Mouse (Mus musculus) C2C12 (cell line): Measurements from ENCODE around the gene Cmtr1. TPM values are rescaled to one million over a fixed set of nuclear protein-coding genes. Genes with fewer than 3 reads are reported as not detected.

Source experiments
- H3K27me3 ChIP-seq: one replicate; pipeline ENCODE4 v1.6.1; 2011; ENCODE audit not compliant: control insufficient read depth, insufficient read depth, insufficient read length
- H3K36me3 ChIP-seq: one replicate; pipeline ENCODE4 v1.6.1; 2011; ENCODE audit not compliant: control insufficient read depth, insufficient read depth
- H3K4me3 ChIP-seq: one replicate; pipeline ENCODE4 v1.5.1; 2011; ENCODE audit warnings: mild to moderate bottlenecking, control low read depth; ENCODE audit not compliant: poor library complexity, insufficient read depth, severe bottlenecking
- H3K79me2 ChIP-seq: one replicate; pipeline ENCODE4 v1.6.1; 2011; ENCODE audit not compliant: control insufficient read depth, insufficient read depth
- H3K79me3 ChIP-seq: one replicate; pipeline ENCODE4 v1.6.1; 2011; ENCODE audit warnings: low read depth, control low read depth
- H3ac ChIP-seq: one replicate; pipeline ENCODE3; 2011; ENCODE audit warnings: low read depth; ENCODE audit not compliant: control insufficient read depth, insufficient read length
- CEBPB ChIP-seq: IDR thresholded peaks from one replicate; pipeline ENCODE4 v1.6.1; 2011; ENCODE audit warnings: low read depth, mild to moderate bottlenecking, control low read depth, moderate library complexity
- CTCF ChIP-seq: IDR thresholded peaks from one replicate; pipeline ENCODE4 v1.5.1; 2011; ENCODE audit not compliant: control insufficient read depth, insufficient read depth, insufficient read length
- FOSL1 ChIP-seq: IDR thresholded peaks from one replicate; pipeline ENCODE4 v1.8.0; 2011; ENCODE audit warnings: mild to moderate bottlenecking, low read length; ENCODE audit not compliant: poor library complexity, insufficient read depth, severe bottlenecking
- MAX ChIP-seq: IDR thresholded peaks from one replicate; pipeline ENCODE4 v1.6.1; 2011; ENCODE audit warnings: mild to moderate bottlenecking, control low read depth
- MYOD1 ChIP-seq: IDR thresholded peaks from one replicate; pipeline ENCODE4 v1.6.1; 2011; ENCODE audit warnings: low read depth; ENCODE audit not compliant: control insufficient read depth, insufficient read length
- MYOG ChIP-seq: IDR thresholded peaks from one replicate; pipeline ENCODE4 v1.6.1; 2011; ENCODE audit not compliant: control insufficient read depth, insufficient read length; ENCODE audit errors: extremely low read depth
- USF1 ChIP-seq: IDR thresholded peaks from one replicate; pipeline ENCODE4 v1.6.1; 2011; ENCODE audit warnings: low read depth, mild to moderate bottlenecking, control low read depth, moderate library complexity
- polyA plus RNA-seq: library from polyadenylated mRNA; unstranded; fragments of >200 nt; fragmentation: generic; extraction: Trizol; gene quantifications from one replicate; pipeline ENCODE4 v1.2.1, GENCODE M21; 2012; ENCODE audit warnings: missing spikeins

The Cmtr1 gene
- polyA plus RNA-seq, 1 experiment = 33.4 TPM

- TF ChIP-seq CTCF (no peak), USF1 (no peak), MYOD1 (no peak)
These were observed 2.1 kb upstream of the Cmtr1 start for GRCm38 (mm10) chr17:29658249-29658648.

DNA sequence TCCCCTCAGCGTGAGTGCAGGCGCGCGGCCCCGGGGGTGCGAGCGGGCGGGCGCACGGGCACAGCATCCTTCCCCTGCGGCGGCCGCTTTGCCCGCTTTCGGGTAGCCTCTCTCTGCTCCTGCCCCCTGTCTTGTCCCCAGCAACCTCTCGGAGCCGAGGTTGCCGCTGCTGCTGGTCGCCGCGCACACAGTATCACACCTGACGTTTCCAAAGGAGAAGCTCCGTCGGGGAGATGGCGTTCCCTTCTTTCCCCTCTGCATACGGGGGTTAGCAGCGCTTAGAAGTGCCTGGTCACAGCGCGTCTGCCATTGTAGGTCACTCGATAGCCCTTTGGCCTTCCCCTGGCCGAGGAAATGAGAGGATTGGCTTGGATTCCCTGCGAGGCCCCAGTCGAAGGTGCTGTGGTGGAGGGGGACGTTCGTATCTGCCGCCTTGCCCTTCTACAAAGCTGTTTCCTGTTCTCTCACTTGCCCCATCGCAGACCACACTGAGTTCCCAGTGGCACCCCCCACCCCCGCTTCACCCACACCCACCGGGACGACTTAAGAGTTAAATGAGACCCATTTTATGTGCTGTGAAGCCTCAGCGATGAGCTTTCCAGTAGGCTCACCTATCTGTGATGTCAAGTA is 482 bp downstream of the Cmtr1 start:
- peak overlapping the region; percentile 86 for H3K4me3 ChIP-seq
- H3K79me3 ChIP-seq = peaks cover 13% of the 10 kb centered on the region
- no peaks in the 10 kb centered on the region for H3K27me3 ChIP-seq
- no peak for TF ChIP-seq USF1
- no peak for TF ChIP-seq MYOG
- no peak for TF ChIP-seq MAX
- TF ChIP-seq FOSL1 = no peak
- no peak for TF ChIP-seq CTCF
- TF ChIP-seq MYOD1 = no peak
- no peak for TF ChIP-seq CEBPB
- H3ac ChIP-seq = peak overlapping the region; percentile 76
- H3K79me2 ChIP-seq = peaks cover 45% of the 10 kb centered on the region
- peaks cover 23% of the 10 kb centered on the region for H3K36me3 ChIP-seq

More at GRCm38 (mm10) chr17:29658249-29658648, 2.1 kb upstream of the Cmtr1 start:
- Histone ChIP-seq H3K4me3 (no peak overlapping the region), H3K79me3 (peaks cover 13% of the 10 kb centered on the region), H3K36me3 (peaks cover 3% of the 10 kb centered on the region), H3K79me2 (peaks cover 27% of the 10 kb centered on the region), H3K27me3 (no peaks in the 10 kb centered on the region), H3ac (no peak overlapping the region)

DNA sequence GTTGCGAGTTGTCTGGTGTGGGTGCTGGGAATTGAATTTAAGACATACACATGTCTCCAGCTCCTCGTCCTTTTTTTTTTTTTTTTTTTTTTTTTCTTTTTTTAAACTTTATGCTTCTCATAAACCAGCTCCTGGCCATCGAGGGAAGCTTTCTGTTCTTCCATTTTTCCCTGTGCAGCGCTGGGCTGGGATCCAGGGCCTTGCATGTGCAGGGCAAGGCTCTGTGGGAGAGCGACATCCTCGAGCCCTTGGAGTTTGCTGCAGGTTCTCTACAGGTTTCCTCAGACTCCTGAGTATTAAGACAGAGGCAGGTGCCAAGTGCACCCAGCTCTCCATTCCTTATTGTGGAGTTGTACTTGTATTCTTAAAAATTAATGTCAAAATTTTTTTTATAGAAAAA is 1.8 kb downstream of the Cmtr1 start:
- no peak for TF ChIP-seq CEBPB
- TF ChIP-seq CTCF = no peak
- no peak for TF ChIP-seq MYOD1
- TF ChIP-seq USF1 = no peak
- TF ChIP-seq FOSL1 = no peak
- no peak for TF ChIP-seq MYOG
- no peak for TF ChIP-seq MAX
- Histone ChIP-seq H3K36me3 (peaks cover 35% of the 10 kb centered on the region), H3K79me2 (peaks cover 51% of the 10 kb centered on the region), H3ac (no peak overlapping the region), H3K79me3 (peaks cover 18% of the 10 kb centered on the region), H3K4me3 (no peak overlapping the region), H3K27me3 (no peaks in the 10 kb centered on the region)

DNA sequence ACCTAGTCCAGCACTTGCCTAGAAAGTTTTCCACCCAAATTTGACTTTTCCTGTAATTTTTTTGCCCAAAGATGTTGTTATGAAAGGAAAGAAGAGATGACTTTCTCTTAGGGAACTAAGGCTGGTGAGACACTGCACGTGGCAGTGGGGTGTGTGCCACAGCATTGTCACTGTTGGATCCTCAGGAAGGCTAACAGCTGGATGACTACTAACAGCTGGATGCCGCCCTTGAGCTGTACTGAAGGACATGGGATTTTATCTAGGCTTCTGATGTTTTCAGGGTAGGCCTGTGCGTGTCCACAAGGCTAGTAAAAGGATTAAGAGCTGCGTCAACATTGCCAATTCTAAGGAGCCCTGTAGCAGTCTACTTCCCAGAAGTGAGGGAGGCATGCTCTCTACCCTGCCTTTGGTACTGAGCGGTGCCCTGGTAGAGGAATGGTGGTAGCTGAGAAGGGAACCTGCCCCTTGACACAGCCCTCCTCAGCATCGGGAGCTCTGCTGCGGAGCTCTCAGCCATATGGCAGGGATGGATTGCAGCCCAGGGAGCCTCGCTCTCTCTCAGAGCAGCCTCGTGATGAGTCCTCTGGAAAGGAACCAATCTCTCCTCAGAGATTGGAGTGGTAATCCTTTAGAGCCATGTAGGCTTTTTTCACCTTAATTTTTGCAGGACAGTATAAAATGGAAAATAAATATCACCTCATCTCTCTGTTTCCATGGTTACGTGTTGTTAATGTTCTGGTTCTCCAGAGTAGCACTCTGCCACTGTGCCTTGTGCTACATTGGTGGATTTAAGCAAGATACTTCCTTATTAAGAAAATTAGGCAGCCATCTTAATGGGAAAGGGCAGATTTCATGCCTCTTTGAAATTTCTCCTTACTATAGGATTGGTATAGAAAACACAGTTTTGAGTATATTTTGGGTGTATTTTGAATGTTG is 7.9 kb downstream of the Cmtr1 start:
- H3K4me3 ChIP-seq = no peak overlapping the region
- H3ac ChIP-seq = no peak overlapping the region
- TF ChIP-seq CEBPB (no peak), USF1 (no peak), MAX (no peak), FOSL1 (no peak), CTCF (no peak)
- peaks cover 18% of the 10 kb centered on the region for H3K79me3 ChIP-seq
- peaks cover 62% of the 10 kb centered on the region for H3K79me2 ChIP-seq
- H3K27me3 ChIP-seq = no peaks in the 10 kb centered on the region
- H3K36me3 ChIP-seq = peaks cover 50% of the 10 kb centered on the region

- no peak overlapping the region for H3ac ChIP-seq
- TF ChIP-seq MYOD1 = no peak
- TF ChIP-seq USF1 = no peak
- no peak for TF ChIP-seq CEBPB
- TF ChIP-seq MAX = no peak
- no peak for TF ChIP-seq CTCF
- TF ChIP-seq MYOG = no peak
- no peak for TF ChIP-seq FOSL1
- peaks cover 56% of the 10 kb centered on the region for H3K79me2 ChIP-seq
- H3K79me3 ChIP-seq = peaks cover 18% of the 10 kb centered on the region
- H3K36me3 ChIP-seq = peaks cover 47% of the 10 kb centered on the region
- H3K27me3 ChIP-seq = no peaks in the 10 kb centered on the region
- no peak overlapping the region for H3K4me3 ChIP-seq
These were observed 8.6 kb downstream of the Cmtr1 start for GRCm38 (mm10) chr17:29669030-29669429.

GRCm38 (mm10) chr17:29669936-29670335 is 9.5 kb downstream of the Cmtr1 start:
- Histone ChIP-seq H3K4me3 (no peak overlapping the region), H3K27me3 (no peaks in the 10 kb centered on the region), H3K79me2 (peaks cover 49% of the 10 kb centered on the region), H3ac (no peak overlapping the region), H3K36me3 (peaks cover 44% of the 10 kb centered on the region), H3K79me3 (peaks cover 18% of the 10 kb centered on the region)
- peak; percentile 28 for TF ChIP-seq MYOD1
- TF ChIP-seq FOSL1 = no peak
